Mouse (Mus musculus) kidney, embryonic 14.5 days (tissue): ENCODE data around the gene Synm. TPM values are rescaled to one million over a fixed set of nuclear protein-coding genes. Genes with fewer than 3 reads are reported as not detected.
A peak's percentile ranks its signal among the peaks of the same experiment; 100 is the strongest.

Experiments used
- ATAC-seq: fragments of 200-750 bp; cut with Nextera tagmentation; 2 replicates; pipeline ENCODE4 v1.8.0; 2017; ENCODE audit warnings: moderate number of reproducible peaks, mild to moderate bottlenecking, moderate TSS enrichment, moderate library complexity; ENCODE audit not compliant: low FRiP score, low TSS enrichment
- H3K27ac ChIP-seq: fragments of 300-500 bp; sonication (generic); 2 replicates; pipeline ENCODE4 v1.5.1; 2014; ENCODE audit warnings: low read depth, mild to moderate bottlenecking, low read length, moderate library complexity, mixed read lengths
- H3K27me3 ChIP-seq: fragments of 300-500 bp; sonication (generic); 2 replicates; pipeline ENCODE4 v1.6.1; 2014; ENCODE audit warnings: mild to moderate bottlenecking, low read length; ENCODE audit not compliant: control insufficient read depth, insufficient read depth
- H3K36me3 ChIP-seq: fragments of 300-500 bp; sonication (generic); 2 replicates; pipeline ENCODE4 v1.6.1; 2014; ENCODE audit warnings: low read length, mixed read lengths; ENCODE audit not compliant: control insufficient read depth, insufficient read depth
- H3K4me1 ChIP-seq: fragments of 300-500 bp; sonication (generic); 2 replicates; pipeline ENCODE4 v1.6.1; 2014; ENCODE audit warnings: low read length, mixed read lengths; ENCODE audit not compliant: control insufficient read depth, insufficient read depth
- H3K4me2 ChIP-seq: fragments of 300-500 bp; sonication (generic); replicated peaks from 2 replicates; pipeline ENCODE4 v1.6.1; 2014; ENCODE audit warnings: low read depth, mild to moderate bottlenecking, low read length
- H3K4me3 ChIP-seq: fragments of 300-500 bp; sonication (generic); 2 replicates; pipeline ENCODE4 v1.5.1; 2014; ENCODE audit warnings: mild to moderate bottlenecking, low read length
- H3K9ac ChIP-seq: fragments of 300-500 bp; sonication (generic); 2 replicates; pipeline ENCODE4 v1.6.1; 2014; ENCODE audit warnings: low read depth, mild to moderate bottlenecking, low read length, moderate library complexity
- H3K9me3 ChIP-seq: fragments of 300-500 bp; sonication (generic); 2 replicates; pipeline ENCODE4 v1.6.1; 2016; ENCODE audit warnings: low read length; ENCODE audit not compliant: control insufficient read depth
- WGBS: fragments of 180-500 bp; shearing (Covaris S2); extraction: QIAGEN DNeasy Blood & Tissue Kit; methylation state at CpG from one replicate; pipeline ENCODE4 v1.1.7; 2014; 5-methylcytosine and 5-hydroxymethylcytosine counted together
- polyA plus RNA-seq: library from polyadenylated mRNA; unstranded; fragments of >200 nt; fragmentation: Nextera tagmentation; extraction: Ambion mirVana; gene quantifications from 2 replicates; pipeline ENCODE4 v1.2.1, GENCODE M21; 2014

Gene Synm
- polyA plus RNA-seq, 1 experiment from 2014 or later, result 1.3 TPM

GRCm38 (mm10) chr7:67716925-67717324 lies 42.6 kb downstream of the Synm start:
- Histone ChIP-seq H3K4me3 (no peak overlapping the region), H3K4me2 (no peak overlapping the region), H3K27ac (no peak overlapping the region), H3K9ac (no peak overlapping the region), H3K9me3 (no peaks in the 10 kb centered on the region), H3K36me3 (peaks cover 20% of the 10 kb centered on the region), H3K4me1 (no peaks in the 10 kb centered on the region), H3K27me3 (no peaks in the 10 kb centered on the region)
- ATAC-seq, result no peak
- WGBS, result 81% methylated on average over 10 of the region's 10 CpGs

- Histone ChIP-seq H3K27ac (no peak overlapping the region), H3K27me3 (no peaks in the 10 kb centered on the region), H3K4me2 (no peak overlapping the region), H3K4me3 (no peak overlapping the region), H3K36me3 (peaks cover 24% of the 10 kb centered on the region), H3K9ac (no peak overlapping the region), H3K9me3 (no peaks in the 10 kb centered on the region), H3K4me1 (no peaks in the 10 kb centered on the region)
- 83% methylated on average over 11 of the region's 11 CpGs for WGBS
- no peak for ATAC-seq
These were observed 43.2 kb downstream of the Synm start for GRCm38 (mm10) chr7:67716213-67716878.

DNA sequence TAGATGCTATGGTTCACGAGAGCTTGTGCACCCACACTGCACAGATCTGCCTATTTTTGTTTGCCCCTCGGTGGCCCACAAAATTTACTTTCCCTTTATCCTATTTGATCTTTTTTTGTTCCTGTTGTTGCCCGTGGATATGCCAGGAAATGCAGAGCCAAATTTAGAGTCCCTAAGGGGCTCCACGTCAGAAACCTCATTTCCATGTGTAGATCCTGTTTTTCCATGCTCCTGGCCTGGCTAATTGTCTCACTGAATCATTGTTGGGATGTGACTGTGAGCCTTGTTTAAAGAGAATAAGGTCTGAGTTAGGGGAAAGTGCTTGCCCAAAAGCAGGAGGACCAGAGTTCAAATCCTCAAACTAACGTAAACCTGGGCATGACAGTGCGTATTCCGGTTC lies 44.4 kb downstream of the Synm start:
- no peak overlapping the region for H3K9ac ChIP-seq
- WGBS, result 64% methylated on average over 7 of the region's 7 CpGs
- H3K36me3 ChIP-seq, result peaks cover 34% of the 10 kb centered on the region
- no peaks in the 10 kb centered on the region for H3K4me1 ChIP-seq
- no peak overlapping the region for H3K4me3 ChIP-seq
- no peaks in the 10 kb centered on the region for H3K9me3 ChIP-seq
- no peaks in the 10 kb centered on the region for H3K27me3 ChIP-seq
- ATAC-seq, result no peak
- H3K4me2 ChIP-seq, result no peak overlapping the region
- no peak overlapping the region for H3K27ac ChIP-seq

GRCm38 (mm10) chr7:67713820-67714510 lies 45.6 kb downstream of the Synm start:
- no peak overlapping the region for H3K4me3 ChIP-seq
- WGBS, result 83% methylated on average over 19 of the region's 19 CpGs
- ATAC-seq, result no peak
- H3K27me3 ChIP-seq, result no peaks in the 10 kb centered on the region
- H3K36me3 ChIP-seq, result peaks cover 40% of the 10 kb centered on the region
- H3K4me1 ChIP-seq, result no peaks in the 10 kb centered on the region
- H3K9me3 ChIP-seq, result no peaks in the 10 kb centered on the region
- H3K9ac ChIP-seq, result no peak overlapping the region
- no peak overlapping the region for H3K4me2 ChIP-seq
- H3K27ac ChIP-seq, result no peak overlapping the region

DNA sequence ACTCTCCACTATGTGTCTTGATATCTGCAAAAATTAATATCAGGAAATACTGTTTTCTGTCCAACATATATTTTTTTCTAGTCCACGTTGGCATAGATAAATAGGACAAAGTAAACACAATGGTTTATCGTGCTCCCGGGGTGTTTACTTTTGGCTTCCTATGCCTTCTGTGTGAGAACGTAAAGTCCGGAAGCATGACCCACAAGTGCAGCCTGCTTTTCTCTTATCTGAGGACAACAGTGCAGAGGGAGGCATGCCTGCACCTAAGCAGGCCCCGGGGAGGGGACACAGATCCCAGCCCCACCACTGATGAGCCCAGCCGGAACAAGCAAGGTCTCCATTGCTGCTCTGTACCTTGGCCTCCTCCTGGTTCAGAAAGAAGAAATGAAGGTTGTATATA lies 49.3 kb downstream of the Synm start:
- H3K9ac ChIP-seq, result no peak overlapping the region
- H3K27me3 ChIP-seq, result no peaks in the 10 kb centered on the region
- H3K27ac ChIP-seq, result no peak overlapping the region
- H3K4me1 ChIP-seq, result no peaks in the 10 kb centered on the region
- H3K36me3 ChIP-seq, result peaks cover 40% of the 10 kb centered on the region
- no peak for ATAC-seq
- H3K9me3 ChIP-seq, result no peaks in the 10 kb centered on the region
- H3K4me3 ChIP-seq, result no peak overlapping the region
- H3K4me2 ChIP-seq, result no peak overlapping the region
- 84% methylated on average over 7 of the region's 7 CpGs for WGBS

DNA sequence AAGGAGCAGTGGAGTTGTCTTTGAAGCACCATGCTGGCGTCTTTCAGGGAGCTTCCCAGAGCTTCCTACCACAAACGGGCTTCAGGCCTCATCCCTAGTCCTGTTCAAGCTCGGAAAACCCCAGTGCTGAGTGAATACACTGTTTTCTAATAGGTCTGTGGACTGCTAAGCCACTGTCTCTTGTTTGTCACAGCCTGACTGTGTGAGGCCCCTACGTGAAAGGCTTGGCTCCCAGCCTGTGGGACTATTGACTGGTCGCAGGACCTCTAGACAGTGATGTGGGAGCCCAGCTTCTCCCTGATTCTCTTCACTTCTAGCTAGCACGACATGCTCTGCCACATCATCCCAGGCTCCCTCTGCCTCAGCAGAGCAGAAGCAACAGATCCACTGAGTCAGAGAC lies 51.4 kb downstream of the Synm start:
- peaks cover 35% of the 10 kb centered on the region for H3K36me3 ChIP-seq
- no peak overlapping the region for H3K4me2 ChIP-seq
- no peaks in the 10 kb centered on the region for H3K27me3 ChIP-seq
- H3K4me3 ChIP-seq, result no peak overlapping the region
- H3K27ac ChIP-seq, result no peak overlapping the region
- WGBS, result 92% methylated on average over 6 of the region's 6 CpGs
- no peaks in the 10 kb centered on the region for H3K9me3 ChIP-seq
- 0 out of 2 replicates have a peak, but pooled peaks cover 4% of the 10 kb centered on the region for H3K4me1 ChIP-seq
- H3K9ac ChIP-seq, result no peak overlapping the region
- no peak for ATAC-seq

- Histone ChIP-seq H3K36me3 (peaks cover 23% of the 10 kb centered on the region), H3K4me1 (0 out of 2 replicates have a peak, but pooled peaks cover 4% of the 10 kb centered on the region), H3K27ac (no peak overlapping the region), H3K9me3 (no peaks in the 10 kb centered on the region), H3K4me2 (no peak overlapping the region), H3K4me3 (no peak overlapping the region), H3K27me3 (no peaks in the 10 kb centered on the region), H3K9ac (no peak overlapping the region)
- WGBS, result 86% methylated on average over 17 of the region's 17 CpGs
- ATAC-seq, result no peak
These were observed 58.2 kb downstream of the Synm start for GRCm38 (mm10) chr7:67701252-67701914.

DNA sequence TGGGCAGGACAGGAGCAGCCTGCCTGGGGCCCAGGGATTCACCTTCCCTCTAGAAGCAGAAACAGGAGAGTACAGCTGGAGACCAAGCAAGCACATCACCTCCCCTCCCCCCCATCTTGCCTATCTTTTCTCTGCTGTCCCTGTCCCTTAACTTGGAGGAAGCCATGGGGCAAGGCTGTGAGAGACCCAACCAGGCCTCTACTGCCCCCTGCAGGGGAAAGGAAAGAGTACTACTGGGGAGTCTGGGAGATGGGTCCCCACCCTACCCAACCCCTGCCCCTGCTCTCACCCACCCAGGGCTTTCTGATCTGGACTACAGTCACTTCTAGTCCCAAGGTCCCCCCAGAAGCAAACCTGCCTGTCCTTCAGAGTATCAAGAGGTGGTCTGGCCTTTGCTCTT lies 58.7 kb downstream of the Synm start:
- Histone ChIP-seq H3K27ac (no peak overlapping the region), H3K36me3 (peaks cover 23% of the 10 kb centered on the region), H3K9me3 (no peaks in the 10 kb centered on the region), H3K4me2 (no peak overlapping the region), H3K27me3 (no peaks in the 10 kb centered on the region), H3K9ac (no peak overlapping the region), H3K4me1 (0 out of 2 replicates have a peak, but pooled peaks cover 4% of the 10 kb centered on the region), H3K4me3 (no peak overlapping the region)
- ATAC-seq, result peak; percentile 41; the same call in 1 of the 2 replicates

DNA sequence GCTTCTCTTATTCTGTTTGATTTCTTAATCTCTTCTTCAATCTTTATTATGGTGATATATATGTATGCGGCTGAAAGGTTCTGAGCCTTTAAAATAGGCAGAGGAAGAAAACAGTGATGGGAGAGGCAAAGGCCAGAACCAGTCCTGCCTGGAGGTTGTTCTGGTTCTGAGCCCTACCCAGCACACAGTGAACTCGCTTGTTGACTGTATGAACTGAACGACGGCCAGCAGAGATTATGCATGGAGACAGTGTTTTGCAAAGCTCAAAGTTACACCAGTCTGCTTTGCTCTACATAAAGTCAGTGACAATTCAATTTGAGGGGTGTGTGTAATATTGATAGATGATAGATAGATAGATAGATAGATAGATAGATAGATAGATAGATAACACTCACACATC lies 60.2 kb downstream of the Synm start:
- H3K27me3 ChIP-seq, result no peaks in the 10 kb centered on the region
- no peak overlapping the region for H3K4me3 ChIP-seq
- H3K36me3 ChIP-seq, result peaks cover 23% of the 10 kb centered on the region
- no peak for ATAC-seq
- no peak overlapping the region for H3K27ac ChIP-seq
- H3K4me1 ChIP-seq, result no peaks in the 10 kb centered on the region
- H3K4me2 ChIP-seq, result no peak overlapping the region
- no peak overlapping the region for H3K9ac ChIP-seq
- WGBS, result 95% methylated on average over 4 of the region's 4 CpGs
- no peaks in the 10 kb centered on the region for H3K9me3 ChIP-seq
